Mouse (Mus musculus) spleen, postnatal 14 days (tissue): ENCODE data around the gene Ctsl.
A peak's percentile ranks its signal among the peaks of the same experiment; 100 is the strongest.

Experiments
- DNase-seq, 2 experiments: peaks; one replicate each; pipeline ENCODE4 v3.0.0; 2021 to 2022; ENCODE audit warnings: low spot score in 2 of 2

Ctsl gene

DNA sequence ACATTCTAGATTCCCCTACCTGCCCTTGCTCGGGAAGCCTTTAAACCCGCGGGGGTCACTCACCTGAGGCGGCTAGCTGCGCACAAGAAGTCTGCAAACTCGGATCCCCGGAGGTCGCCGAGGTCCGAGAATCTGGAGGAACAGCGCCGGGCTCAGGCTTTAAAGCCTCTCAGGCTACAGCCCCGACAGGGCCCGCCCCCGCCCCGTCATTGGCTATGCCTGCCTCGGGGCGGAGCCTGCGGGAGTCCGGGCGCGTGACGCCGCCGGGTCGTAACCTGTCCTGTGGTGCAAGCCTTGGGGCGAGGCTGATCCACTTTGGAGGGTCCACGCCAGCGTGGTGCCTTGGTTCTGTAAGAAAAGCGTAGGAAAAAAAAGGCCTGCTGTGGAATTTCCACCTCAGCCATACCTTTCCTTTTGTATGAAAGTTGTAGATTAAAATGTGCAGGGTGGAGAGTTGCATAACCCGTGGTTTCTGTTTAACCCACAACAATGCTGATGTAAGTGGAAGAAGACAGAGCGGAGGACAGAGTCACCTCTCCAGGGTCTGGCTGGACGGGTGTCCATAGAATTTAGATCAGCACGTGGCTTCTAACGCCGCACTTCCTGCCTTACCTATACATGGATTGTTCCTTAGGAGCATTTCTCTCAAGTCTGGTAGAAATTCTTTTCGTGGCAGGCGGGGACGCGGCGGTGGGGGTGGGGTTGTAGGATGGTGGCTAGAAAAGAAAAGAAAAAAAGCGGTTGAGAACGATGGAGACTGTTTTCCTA, at the start of gene Ctsl:
Gene Ctsl (minus strand): TSS at position 718 of the 768 bp plus-strand sequence.
- DNase-seq: peak; percentile 74 to 81

DNA sequence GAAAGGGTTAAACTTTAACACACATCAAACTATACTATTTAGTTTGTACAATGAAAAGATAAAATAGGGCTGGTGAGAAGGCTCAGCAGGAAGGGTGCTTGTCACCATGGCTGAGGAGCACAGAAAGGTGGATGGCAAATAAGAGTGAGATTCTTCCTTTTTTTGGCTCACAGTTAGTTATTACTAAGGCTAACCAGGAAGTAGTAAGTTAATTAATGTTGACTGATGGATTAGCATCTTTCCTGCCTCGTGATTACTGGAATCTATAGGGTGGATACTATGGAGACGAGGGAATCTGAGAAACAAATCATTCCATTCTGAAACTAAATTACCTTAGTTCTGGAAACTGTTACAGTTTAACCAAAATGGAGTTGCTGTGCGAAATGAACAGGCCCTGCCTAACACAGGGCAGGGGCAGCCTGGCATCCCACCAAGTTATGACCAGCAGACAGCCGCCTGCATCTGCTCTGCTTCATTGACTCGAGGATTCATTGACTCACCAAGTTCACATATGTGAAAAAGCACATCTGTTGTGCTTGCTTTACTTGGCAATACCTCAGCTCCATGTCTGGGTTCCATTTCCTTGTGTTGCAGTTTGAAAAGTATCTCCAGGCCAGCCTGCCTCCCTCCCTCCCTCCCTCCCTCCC, 46.4 kb upstream of the Ctsl start:
- no peak for DNase-seq

GRCm38 (mm10) chr13:64415659-64416058, 45.0 kb upstream of the Ctsl start:
- no peak for DNase-seq

DNA sequence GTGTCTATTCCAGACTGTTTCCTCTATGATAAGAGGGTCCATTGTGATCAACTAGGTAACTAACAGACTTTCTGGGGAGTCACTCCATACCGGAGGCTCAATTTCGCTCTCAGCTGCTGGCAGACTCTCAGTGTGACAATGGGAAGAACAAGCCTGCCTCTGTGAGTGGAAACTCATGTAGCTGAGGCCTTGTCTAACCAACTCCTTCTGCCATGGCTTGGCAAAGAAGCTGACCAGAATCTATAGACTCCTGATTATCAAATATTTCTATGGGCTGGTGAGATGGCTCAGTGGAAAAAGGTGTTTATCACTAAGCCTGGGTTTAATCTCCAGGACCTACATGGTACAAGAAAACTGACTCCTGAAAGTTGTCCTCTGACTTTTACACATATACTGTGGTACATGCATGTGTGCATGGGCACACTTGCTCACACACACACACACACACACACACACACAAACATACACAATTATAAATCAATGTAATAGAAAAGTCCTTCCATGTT, 42.1 kb upstream of the Ctsl start:
- DNase-seq: no peak

- no peak for DNase-seq
Measured at GRCm38 (mm10) chr13:64411282-64411681, 40.6 kb upstream of the Ctsl start.

DNA sequence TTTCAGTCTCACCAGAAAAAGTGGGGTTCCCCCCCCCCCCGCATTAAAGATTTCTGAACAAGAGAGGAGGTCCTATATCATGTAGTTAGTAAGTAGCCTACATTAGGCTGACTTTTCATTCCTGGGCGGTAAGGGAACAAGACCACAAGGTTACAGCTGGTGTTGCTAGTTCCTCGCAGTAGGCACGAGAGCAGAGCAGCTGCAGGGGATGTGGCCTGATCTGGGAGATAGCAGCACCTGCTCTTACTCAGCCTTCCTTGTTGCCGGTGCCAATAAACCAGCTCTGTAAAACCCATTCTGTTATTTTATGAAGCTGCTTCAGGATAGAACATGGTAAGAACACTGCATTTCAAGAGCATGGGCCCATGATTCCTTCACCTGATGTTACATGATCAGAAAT, 39.9 kb upstream of the Ctsl start:
- no peak for DNase-seq

GRCm38 (mm10) chr13:64407992-64408391, 37.3 kb upstream of the Ctsl start:
- no peak for DNase-seq

DNA sequence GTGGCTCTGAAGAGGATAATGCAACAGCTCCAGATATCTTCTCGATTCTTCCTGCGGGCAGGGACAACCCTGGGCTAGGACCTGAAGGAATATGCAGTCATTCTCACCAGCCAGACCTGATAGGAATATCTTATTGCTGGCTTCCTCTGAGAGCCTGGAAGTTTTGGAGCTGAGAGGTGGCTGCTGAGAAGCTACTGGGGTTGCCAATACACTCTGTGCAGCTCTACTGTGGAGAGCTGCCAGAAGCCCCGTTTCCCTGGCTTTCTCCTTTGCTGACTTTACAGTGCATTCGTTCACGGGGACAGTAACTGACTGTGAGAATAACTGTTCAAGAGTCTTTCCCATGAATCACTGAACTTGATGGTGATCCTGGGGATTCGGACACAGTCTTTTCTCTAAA, 34.9 kb upstream of the Ctsl start:
- DNase-seq: no peak

DNA sequence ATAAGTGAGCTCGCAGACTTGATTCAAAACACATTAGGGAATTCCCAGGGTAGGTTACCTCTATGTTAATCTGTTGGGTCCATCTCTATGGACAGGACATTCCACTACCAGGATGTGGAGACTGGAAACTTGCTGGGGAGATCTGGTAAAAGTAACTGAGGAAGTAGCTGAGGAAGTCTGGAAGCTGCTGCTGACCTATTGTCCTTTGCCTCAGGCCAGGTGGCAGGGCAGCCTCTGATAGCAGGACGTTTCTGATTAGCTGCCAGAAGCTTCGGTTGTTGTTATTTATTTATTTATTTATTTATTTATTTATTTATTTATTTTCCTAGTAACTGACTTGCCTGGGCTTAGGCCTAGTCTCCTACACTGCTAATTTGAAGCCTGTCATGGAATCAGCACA, 32.8 kb upstream of the Ctsl start:
- no peak for DNase-seq

DNA sequence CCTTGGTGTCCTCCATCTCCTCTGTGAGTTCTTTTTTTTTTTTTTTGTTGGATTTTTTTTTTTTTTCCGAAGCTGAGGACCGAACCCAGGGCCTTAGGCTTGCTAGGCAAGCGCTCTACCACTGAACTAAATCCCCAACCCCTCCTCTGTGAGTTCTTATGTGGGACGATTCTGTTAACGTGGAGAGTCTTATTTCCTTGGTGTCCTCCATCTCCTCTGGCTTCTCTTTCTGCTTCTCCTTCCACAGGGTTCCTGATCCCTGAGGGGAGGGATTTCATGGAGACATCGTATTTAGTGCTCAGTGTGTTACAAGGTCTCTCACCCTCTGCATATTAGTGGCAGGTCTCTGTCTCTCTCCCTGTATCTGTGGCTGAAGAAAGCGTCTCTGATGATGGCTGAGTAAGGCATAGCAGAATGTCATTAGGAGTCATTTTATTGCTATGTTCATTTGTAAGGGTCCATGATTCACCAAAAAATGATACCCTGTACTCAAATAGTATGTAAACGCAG, 32.3 kb upstream of the Ctsl start:
- DNase-seq: no peak

DNA sequence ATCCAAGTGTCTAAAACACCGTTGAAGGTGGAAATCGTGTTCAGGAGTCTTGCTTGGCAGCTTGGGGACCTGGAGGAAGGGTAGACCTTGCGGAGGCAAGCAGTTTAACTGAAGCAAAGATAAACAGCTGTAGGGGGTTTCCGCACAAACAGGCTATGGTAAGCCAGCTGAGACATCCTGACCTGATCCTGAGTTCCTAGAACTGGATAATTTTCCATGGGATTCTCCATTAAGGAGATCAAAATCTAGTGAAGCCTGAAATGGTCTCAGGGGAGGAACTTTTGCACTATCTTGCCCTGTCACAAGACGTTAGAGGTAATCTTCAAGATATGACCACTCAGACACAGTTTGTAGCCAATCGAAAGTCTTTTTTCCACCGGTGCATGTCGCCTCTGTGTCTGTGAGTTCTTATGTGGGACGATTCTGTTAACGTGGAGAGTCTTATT, 31.8 kb upstream of the Ctsl start:
- no peak for DNase-seq

DNA sequence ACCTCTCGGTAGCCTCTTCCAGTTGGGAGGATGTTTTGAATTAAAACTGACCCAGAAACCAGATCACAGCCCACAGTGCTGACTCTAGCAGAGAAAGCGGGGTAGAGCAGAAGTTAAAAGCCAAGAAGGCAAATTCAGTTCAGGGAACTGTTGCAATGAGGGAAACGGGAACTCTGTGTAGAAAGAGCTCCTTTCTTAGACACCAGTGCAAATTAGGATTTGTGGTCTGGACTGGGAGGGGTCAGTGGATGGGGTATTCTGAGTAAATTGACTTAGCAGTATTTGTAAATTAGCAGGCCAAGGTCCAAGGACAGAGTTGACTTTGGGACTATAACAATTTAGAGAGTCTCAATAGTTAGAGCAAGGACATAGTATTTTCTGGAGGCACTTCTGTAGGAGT, 31.3 kb upstream of the Ctsl start:
- DNase-seq: no peak

GRCm38 (mm10) chr13:64400801-64401361, 30.2 kb upstream of the Ctsl start:
- no peak for DNase-seq

DNA sequence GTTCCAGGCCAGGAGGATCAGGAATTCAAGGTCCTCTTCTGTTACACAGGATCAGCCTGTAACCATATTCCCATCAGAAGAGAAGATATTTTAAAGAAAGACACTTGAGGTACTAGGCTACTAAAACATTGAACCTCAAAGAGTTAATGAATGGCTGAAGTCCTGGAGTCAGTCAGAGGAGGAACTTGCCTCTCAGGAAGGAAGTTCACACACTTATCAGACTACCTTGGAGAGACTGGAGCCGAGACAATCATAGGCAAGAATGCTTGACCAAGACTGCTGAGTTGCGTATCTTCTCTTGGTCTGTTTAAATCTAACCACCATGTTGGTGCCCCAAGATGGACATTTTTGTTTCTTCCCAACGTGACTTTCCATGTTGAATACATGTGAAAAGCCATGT, 29.2 kb upstream of the Ctsl start:
- no peak for DNase-seq

GRCm38 (mm10) chr13:64398065-64398464, 27.4 kb upstream of the Ctsl start:
- DNase-seq: no peak

DNA sequence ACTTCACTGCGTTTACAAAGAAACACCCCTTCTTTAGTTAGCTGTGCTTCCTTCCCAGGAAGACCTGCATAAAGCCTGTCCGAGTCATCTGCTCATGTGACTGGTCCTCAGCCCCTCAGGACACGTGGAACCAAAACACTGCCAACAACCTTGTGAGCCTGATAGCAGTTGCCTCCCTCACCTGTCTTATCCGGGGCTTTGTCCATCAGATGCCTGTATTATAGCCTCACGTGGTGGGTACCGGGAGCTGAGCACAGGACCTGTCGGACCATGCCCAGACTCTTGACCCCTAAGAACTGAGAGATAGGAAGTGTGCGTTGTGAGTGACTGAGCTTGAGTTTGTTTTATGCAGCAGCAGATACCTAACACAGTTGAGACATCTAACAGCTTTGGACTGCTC, 26.3 kb upstream of the Ctsl start:
- no peak for DNase-seq

- DNase-seq: no peak
Measured at GRCm38 (mm10) chr13:64388415-64388814, 17.7 kb upstream of the Ctsl start.

GRCm38 (mm10) chr13:64386048-64386447, 15.4 kb upstream of the Ctsl start:
- no peak for DNase-seq

DNA sequence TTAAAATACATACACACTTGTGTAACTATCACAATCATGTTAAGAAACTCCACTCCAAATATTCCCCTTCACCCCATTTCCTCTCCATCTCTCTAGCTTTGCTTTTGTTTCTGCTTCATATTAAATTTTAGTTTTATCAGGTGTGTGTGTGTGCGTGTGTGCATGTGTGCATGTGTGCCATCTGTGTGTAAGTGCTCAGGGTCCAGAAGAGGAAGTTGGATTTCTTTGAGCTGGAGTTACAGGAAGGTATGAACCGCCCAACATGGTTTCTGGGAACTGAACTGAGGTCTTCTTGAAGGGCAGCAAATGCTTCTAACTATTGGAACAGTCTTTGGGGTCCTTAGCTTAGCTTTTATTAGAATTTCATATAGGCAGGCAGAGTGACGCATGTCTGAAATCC, 14.2 kb upstream of the Ctsl start:
- DNase-seq: no peak

- DNase-seq: no peak
Measured at GRCm38 (mm10) chr13:64380251-64380650, 9.6 kb upstream of the Ctsl start.

DNA sequence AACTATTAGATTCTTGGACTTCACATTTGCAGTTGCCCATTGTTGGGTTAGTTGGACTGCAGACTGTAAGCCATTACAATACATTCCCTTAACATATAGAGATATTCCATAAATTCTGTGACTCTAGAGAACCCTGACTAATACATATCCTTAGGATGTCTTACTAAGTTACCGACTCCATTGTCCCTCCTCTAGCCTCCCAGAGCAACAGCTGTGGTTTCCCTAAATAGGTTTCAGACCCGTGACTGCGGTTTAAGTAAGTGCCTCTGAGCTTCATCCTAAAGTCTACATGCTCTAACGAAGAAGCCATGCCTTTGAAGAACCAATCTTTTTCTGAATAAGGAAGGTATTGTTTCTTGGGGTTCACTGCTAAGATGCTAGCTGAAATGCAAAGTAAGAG, 7.9 kb upstream of the Ctsl start:
- DNase-seq: no peak

- no peak for DNase-seq
Measured at GRCm38 (mm10) chr13:64376472-64376871, 5.8 kb upstream of the Ctsl start.

- no peak for DNase-seq
Measured at GRCm38 (mm10) chr13:64375160-64375559, 4.5 kb upstream of the Ctsl start.
